Mouse (Mus musculus) liver, embryonic 14.5 days (tissue): ENCODE data around the gene Dll3.

Source experiments
- CTCF ChIP-seq: IDR thresholded peaks from 2 replicates; pipeline ENCODE4 v1.5.1; 2016; ENCODE audit warnings: antibody characterized with exemption, low read depth, control low read depth
- EP300 ChIP-seq: IDR thresholded peaks from 2 replicates; pipeline ENCODE4 v1.6.1; 2016; ENCODE audit warnings: antibody characterized with exemption, low read depth

GRCm38 (mm10) chr7:28338108-28338998 lies 36.3 kb upstream of the Dll3 start, which contains the start of gene Supt5:
- TF ChIP-seq CTCF (no peak; the same call in 1 of the 2 replicates), EP300 (peak; percentile 90)
